Mouse (Mus musculus) stomach, postnatal 0 days (tissue): ENCODE results near the gene 0610012G03Rik.

Experiments used
- CTCF ChIP-seq: IDR thresholded peaks from 2 replicates; pipeline ENCODE4 v1.5.1; 2016; ENCODE audit warnings: antibody characterized with exemption, low read depth, mild to moderate bottlenecking, moderate library complexity
- EP300 ChIP-seq: optimal IDR thresholded peaks from 2 replicates; pipeline ENCODE3; 2016; ENCODE audit warnings: antibody characterized with exemption

DNA sequence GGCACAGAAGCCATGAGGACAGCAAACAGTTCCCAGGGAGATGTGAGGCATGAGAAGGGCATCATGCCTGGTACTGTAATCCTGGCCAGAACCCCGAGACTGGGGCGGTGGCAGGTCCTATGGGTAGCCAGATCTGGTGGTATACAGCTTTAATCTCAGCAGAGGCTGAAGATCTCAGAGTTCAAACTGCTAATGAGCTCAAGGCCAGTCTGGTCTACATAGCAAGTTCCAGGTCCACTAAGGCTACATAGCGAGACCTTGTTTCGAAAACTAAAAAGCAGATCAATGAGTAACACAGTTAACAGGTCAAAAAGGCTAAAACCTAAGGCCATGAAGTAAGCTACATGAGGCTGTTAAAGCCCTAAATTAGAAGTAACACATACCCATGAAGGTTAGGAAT, 44.9 kb upstream of the 0610012G03Rik start:
- TF ChIP-seq EP300, result no peak
- TF ChIP-seq CTCF, result no peak
